8 mouse cellular contexts compared by ENCODE assay signal in genomic region chr6:114643716-114644115, GRCm38 (mm10). TPM values are rescaled to one million over a fixed set of nuclear protein-coding genes. Genes with fewer than 3 reads are reported as not detected.
DNase-seq lines count a peak whose midpoint lies in the region; ATAC-seq and TF ChIP-seq lines count a peak whose summit lies in the region.

No protein-coding gene starts in this region.

- TF ChIP-seq CTCF in gastrocnemius, adult 2 months (IDR thresholded peaks at IDR 0.05), result no peak

- no peak for DNase-seq in gastrocnemius, adult 2 months
- no peak for DNase-seq in gastrocnemius, postnatal 14 days
- DNase-seq in A20 (ENCODE audit: low read depth, low spot score), result peak; percentile 49
- DNase-seq in forebrain, embryonic 11.5 days (ENCODE audit: low spot score), result no peak
- DNase-seq in liver, embryonic 13.5 days, result no peak
- no peak for DNase-seq in layer of hippocampus, postnatal 36 days
- no peak for DNase-seq in frontal cortex, postnatal 14 days (ENCODE audit: low spot score in 2 of 2)
- DNase-seq in ovary, postnatal 14 days (ENCODE audit: low spot score), result no peak

- peak overlapping the region; percentile 92 for H3K27ac ChIP-seq in gastrocnemius, adult 2 months
- H3K27ac ChIP-seq in forebrain, embryonic 11.5 days (ENCODE audit: low read depth, low read length), result no peak overlapping the region
- H3K27ac ChIP-seq in liver, embryonic 13.5 days, result peak overlapping the region; percentile 60; the same call in 1 of the 2 replicates

- H3K27me3 ChIP-seq in forebrain, embryonic 11.5 days (ENCODE audit: control insufficient read depth, insufficient read depth, low read length), result no peaks in the 10 kb centered on the region
- no peaks in the 10 kb centered on the region for H3K27me3 ChIP-seq in liver, embryonic 13.5 days

- ATAC-seq in forebrain, embryonic 11.5 days (replicated peaks; ENCODE audit: low FRiP score), result no peak
- ATAC-seq in liver, embryonic 13.5 days (ENCODE audit: low read depth), result no peak

- peak overlapping the region; percentile 89 for H3K4me2 ChIP-seq in forebrain, embryonic 11.5 days (ENCODE audit: low read depth, low read length, severe bottlenecking)
- peak overlapping the region; percentile 79 for H3K4me2 ChIP-seq in liver, embryonic 13.5 days

- WGBS in forebrain, embryonic 11.5 days, result 47% methylated on average over 8 of the region's 8 CpGs
- 40% methylated on average over 8 of the region's 8 CpGs for WGBS in liver, embryonic 13.5 days (ENCODE audit: insufficient replicate concordance)

- no peaks in the 10 kb centered on the region for H3K36me3 ChIP-seq in forebrain, embryonic 11.5 days (ENCODE audit: control insufficient read depth, insufficient read depth, low read length)
- no peaks in the 10 kb centered on the region for H3K36me3 ChIP-seq in liver, embryonic 13.5 days

- H3K4me3 ChIP-seq in gastrocnemius, adult 2 months, result peak overlapping the region; percentile 83
- H3K4me3 ChIP-seq in forebrain, embryonic 11.5 days (ENCODE audit: low read depth, low read length), result peak overlapping the region; percentile 58
- H3K4me3 ChIP-seq in liver, embryonic 13.5 days (replicated peaks), result peak overlapping the region; percentile 82

- H3K4me1 ChIP-seq in forebrain, embryonic 11.5 days (replicated peaks; ENCODE audit: control insufficient read depth, insufficient read depth, low read length), result peaks cover 6% of the 10 kb centered on the region
- H3K4me1 ChIP-seq in liver, embryonic 13.5 days (replicated peaks), result peaks cover 24% of the 10 kb centered on the region

- H3K9me3 ChIP-seq in forebrain, embryonic 11.5 days (ENCODE audit: control insufficient read depth, low read length), result no peaks in the 10 kb centered on the region
- H3K9me3 ChIP-seq in liver, embryonic 13.5 days (replicated peaks), result no peaks in the 10 kb centered on the region

- intact Hi-C loops in gastrocnemius, adult 2 months (cut with DNase I), result loop anchor here (5.0 kb wide), 1 partner anchor 279 kb away; no protein-coding TSS in a partner anchor
- intact Hi-C loops in gastrocnemius, postnatal 14 days (cut with DNase I; ENCODE audit: low total_unique reads), result no loop called here

- H3K9ac ChIP-seq in forebrain, embryonic 11.5 days (ENCODE audit: low read length), result peak overlapping the region; percentile 64
- H3K9ac ChIP-seq in liver, embryonic 13.5 days, result peak overlapping the region; percentile 85

RNA-seq across cellular contexts. Expression of gene Atg7, which starts 0.8 kb away (rescaled TPM):
- total RNA-seq in gastrocnemius, adult 2 months (2021), result 10 to 100 TPM in 1 of 2 experiments, 1 to 10 TPM in 1; 9.6 to 11.5 TPM
- total RNA-seq in gastrocnemius, postnatal 14 days (2021), result 10 to 100 TPM in 1 of 2 experiments, 1 to 10 TPM in 1; 7.5 to 10.3 TPM
- polyA plus RNA-seq in forebrain, embryonic 11.5 days (2014; fragmentation: Nextera tagmentation; extraction: Ambion mirVana), result 20.3 and 22.0 TPM in 2 replicates
- 12.5 and 13.2 TPM in 2 replicates for polyA plus RNA-seq in liver, embryonic 13.5 days (2015; fragmentation: Nextera tagmentation; extraction: Ambion mirVana)
- 10 to 100 TPM; 23.3 to 28.4 TPM for total RNA-seq in layer of hippocampus, postnatal 36 days (2021)
